Mouse (Mus musculus): ENCODE results near the gene Pygo2. TPM values are rescaled to one million over a fixed set of nuclear protein-coding genes. Genes with fewer than 3 reads are reported as not detected.

The Pygo2 gene
- polyA plus RNA-seq, 1 experiment from 2014 or later: 55.8 TPM

GRCm38 (mm10) chr3:89448720-89449537 is 18.9 kb downstream of the Pygo2 start:
- Histone ChIP-seq H3K4me1 (ENCODE audit: control insufficient read depth, insufficient read depth, low read length) (no peaks in the 10 kb centered on the region), H3K27ac (replicated peaks; ENCODE audit: low read depth, low read length) (no peak overlapping the region), H3K9me3 (replicated peaks; ENCODE audit: control insufficient read depth, low read length) (no peaks in the 10 kb centered on the region), H3K4me2 (ENCODE audit: low read depth, low read length) (no peak overlapping the region; the same call in 1 of the 2 replicates), H3K27me3 (ENCODE audit: control insufficient read depth, insufficient read depth, low read length) (no peaks in the 10 kb centered on the region), H3K36me3 (replicated peaks; ENCODE audit: control insufficient read depth, insufficient read depth, low read depth, low read length) (no peaks in the 10 kb centered on the region), H3K4me3 (ENCODE audit: low read depth, low read length) (no peak overlapping the region), H3K9ac (replicated peaks; ENCODE audit: low read length) (no peak overlapping the region)
- peak; percentile 18 for DNase-seq (ENCODE audit: low spot score)
- WGBS: 64% methylated on average over 13 of the region's 13 CpGs
- no peak for ATAC-seq (replicated peaks; ENCODE audit: insufficient number of reproducible peaks, low FRiP score, low TSS enrichment, low read depth)

GRCm38 (mm10) chr3:89449541-89449940 is 19.5 kb downstream of the Pygo2 start:
- 47% methylated on average over 7 of the region's 7 CpGs for WGBS
- no peak overlapping the region for H3K27ac ChIP-seq (replicated peaks; ENCODE audit: low read depth, low read length)
- no peak overlapping the region for H3K9ac ChIP-seq (replicated peaks; ENCODE audit: low read length)
- no peaks in the 10 kb centered on the region for H3K36me3 ChIP-seq (replicated peaks; ENCODE audit: control insufficient read depth, insufficient read depth, low read depth, low read length)
- no peaks in the 10 kb centered on the region for H3K27me3 ChIP-seq (ENCODE audit: control insufficient read depth, insufficient read depth, low read length)
- H3K4me2 ChIP-seq (ENCODE audit: low read depth, low read length): no peak overlapping the region
- H3K9me3 ChIP-seq (replicated peaks; ENCODE audit: control insufficient read depth, low read length): no peaks in the 10 kb centered on the region
- ATAC-seq (replicated peaks; ENCODE audit: insufficient number of reproducible peaks, low FRiP score, low TSS enrichment, low read depth) (no peak), DNase-seq (ENCODE audit: low spot score) (peak; percentile 71)
- no peak overlapping the region for H3K4me3 ChIP-seq (ENCODE audit: low read depth, low read length)
- no peaks in the 10 kb centered on the region for H3K4me1 ChIP-seq (ENCODE audit: control insufficient read depth, insufficient read depth, low read length)

GRCm38 (mm10) chr3:89451916-89452315 is 21.9 kb downstream of the Pygo2 start:
- H3K4me1 ChIP-seq (ENCODE audit: control insufficient read depth, insufficient read depth, low read length): no peaks in the 10 kb centered on the region
- no peak overlapping the region for H3K4me2 ChIP-seq (ENCODE audit: low read depth, low read length)
- no peaks in the 10 kb centered on the region for H3K36me3 ChIP-seq (replicated peaks; ENCODE audit: control insufficient read depth, insufficient read depth, low read depth, low read length)
- no peak overlapping the region for H3K4me3 ChIP-seq (ENCODE audit: low read depth, low read length)
- H3K9me3 ChIP-seq (replicated peaks; ENCODE audit: control insufficient read depth, low read length): no peaks in the 10 kb centered on the region
- no peak overlapping the region for H3K9ac ChIP-seq (replicated peaks; ENCODE audit: low read length)
- no peak overlapping the region for H3K27ac ChIP-seq (replicated peaks; ENCODE audit: low read depth, low read length)
- H3K27me3 ChIP-seq (ENCODE audit: control insufficient read depth, insufficient read depth, low read length): no peaks in the 10 kb centered on the region
- ATAC-seq (replicated peaks; ENCODE audit: insufficient number of reproducible peaks, low FRiP score, low TSS enrichment, low read depth) (no peak), DNase-seq (ENCODE audit: low spot score) (peak; percentile 20)
- WGBS: 78% methylated on average over 1 of the region's 1 CpGs

GRCm38 (mm10) chr3:89454401-89455177 is 24.6 kb downstream of the Pygo2 start, which contains the start of gene Pmvk:
TSS of gene Pmvk (plus strand) at chr3:89454541.
- Histone ChIP-seq H3K4me2 (ENCODE audit: low read depth, low read length) (no peak within 1 kb of the TSS), H3K9ac (replicated peaks; ENCODE audit: low read length) (no peak within 1 kb of the TSS), H3K4me1 (ENCODE audit: control insufficient read depth, insufficient read depth, low read length) (no peaks in the 10 kb centered on the region), H3K4me3 (ENCODE audit: low read depth, low read length) (no peak within 1 kb of the TSS), H3K27me3 (ENCODE audit: control insufficient read depth, insufficient read depth, low read length) (no peaks in the 10 kb centered on the region), H3K27ac (replicated peaks; ENCODE audit: low read depth, low read length) (no peak within 1 kb of the TSS), H3K9me3 (replicated peaks; ENCODE audit: control insufficient read depth, low read length) (no peaks in the 10 kb centered on the region), H3K36me3 (replicated peaks; ENCODE audit: control insufficient read depth, insufficient read depth, low read depth, low read length) (no peaks in the 10 kb centered on the region)
- 59% methylated on average over 10 of the region's 10 CpGs for WGBS
- ATAC-seq (replicated peaks; ENCODE audit: insufficient number of reproducible peaks, low FRiP score, low TSS enrichment, low read depth) (no peak), DNase-seq (ENCODE audit: low spot score) (no peak)

GRCm38 (mm10) chr3:89455786-89456285 is 25.8 kb downstream of the Pygo2 start:
- WGBS: 70% methylated on average over 1 of the region's 1 CpGs
- no peak overlapping the region for H3K4me3 ChIP-seq (ENCODE audit: low read depth, low read length)
- no peak overlapping the region for H3K4me2 ChIP-seq (ENCODE audit: low read depth, low read length)
- no peak overlapping the region for H3K27ac ChIP-seq (replicated peaks; ENCODE audit: low read depth, low read length)
- DNase-seq (ENCODE audit: low spot score) (no peak), ATAC-seq (replicated peaks; ENCODE audit: insufficient number of reproducible peaks, low FRiP score, low TSS enrichment, low read depth) (no peak)
- H3K9ac ChIP-seq (replicated peaks; ENCODE audit: low read length): no peak overlapping the region
- no peaks in the 10 kb centered on the region for H3K36me3 ChIP-seq (replicated peaks; ENCODE audit: control insufficient read depth, insufficient read depth, low read depth, low read length)
- no peaks in the 10 kb centered on the region for H3K27me3 ChIP-seq (ENCODE audit: control insufficient read depth, insufficient read depth, low read length)
- no peaks in the 10 kb centered on the region for H3K4me1 ChIP-seq (ENCODE audit: control insufficient read depth, insufficient read depth, low read length)
- no peaks in the 10 kb centered on the region for H3K9me3 ChIP-seq (replicated peaks; ENCODE audit: control insufficient read depth, low read length)

- no peak overlapping the region for H3K4me2 ChIP-seq (ENCODE audit: low read depth, low read length)
- H3K9ac ChIP-seq (replicated peaks; ENCODE audit: low read length): no peak overlapping the region
- H3K9me3 ChIP-seq (replicated peaks; ENCODE audit: control insufficient read depth, low read length): no peaks in the 10 kb centered on the region
- DNase-seq (ENCODE audit: low spot score) (peak; percentile 86), ATAC-seq (replicated peaks; ENCODE audit: insufficient number of reproducible peaks, low FRiP score, low TSS enrichment, low read depth) (no peak)
- no peak overlapping the region for H3K27ac ChIP-seq (replicated peaks; ENCODE audit: low read depth, low read length)
- no peaks in the 10 kb centered on the region for H3K4me1 ChIP-seq (ENCODE audit: control insufficient read depth, insufficient read depth, low read length)
- WGBS: 35% methylated on average over 10 of the region's 10 CpGs
- H3K27me3 ChIP-seq (ENCODE audit: control insufficient read depth, insufficient read depth, low read length): no peaks in the 10 kb centered on the region
- H3K4me3 ChIP-seq (ENCODE audit: low read depth, low read length): no peak overlapping the region
- H3K36me3 ChIP-seq (replicated peaks; ENCODE audit: control insufficient read depth, insufficient read depth, low read depth, low read length): no peaks in the 10 kb centered on the region
Observed at GRCm38 (mm10) chr3:89456726-89457665, 27.0 kb downstream of the Pygo2 start.

GRCm38 (mm10) chr3:89458372-89458964 is 28.5 kb downstream of the Pygo2 start:
- Histone ChIP-seq H3K4me1 (ENCODE audit: control insufficient read depth, insufficient read depth, low read length) (no peaks in the 10 kb centered on the region), H3K9ac (replicated peaks; ENCODE audit: low read length) (no peak overlapping the region), H3K9me3 (replicated peaks; ENCODE audit: control insufficient read depth, low read length) (no peaks in the 10 kb centered on the region), H3K27me3 (ENCODE audit: control insufficient read depth, insufficient read depth, low read length) (no peaks in the 10 kb centered on the region), H3K36me3 (replicated peaks; ENCODE audit: control insufficient read depth, insufficient read depth, low read depth, low read length) (no peaks in the 10 kb centered on the region), H3K4me2 (ENCODE audit: low read depth, low read length) (peak overlapping the region; percentile 67; the same call in 1 of the 2 replicates), H3K27ac (replicated peaks; ENCODE audit: low read depth, low read length) (no peak overlapping the region), H3K4me3 (ENCODE audit: low read depth, low read length) (peak overlapping the region; percentile 57)
- ATAC-seq (replicated peaks; ENCODE audit: insufficient number of reproducible peaks, low FRiP score, low TSS enrichment, low read depth) (no peak), DNase-seq (ENCODE audit: low spot score) (no peak)
- 48% methylated on average over 13 of the region's 13 CpGs for WGBS

Measured in embryonic facial prominence, embryonic 11.5 days (tissue).